Mouse (Mus musculus) megakaryocyte, embryonic 14.5 days (primary cell): ENCODE data around the gene Apc2.

Experiments
- FLI1 ChIP-seq: IDR thresholded peaks from 2 replicates; pipeline ENCODE4 v1.6.1; 2012; ENCODE audit warnings: low read length, inconsistent platforms, mixed read lengths
- GATA1 ChIP-seq: IDR thresholded peaks from 3 replicates; pipeline ENCODE4 v1.6.1; 2012; ENCODE audit warnings: mixed read lengths, low read length, inconsistent platforms, borderline replicate concordance

DNA sequence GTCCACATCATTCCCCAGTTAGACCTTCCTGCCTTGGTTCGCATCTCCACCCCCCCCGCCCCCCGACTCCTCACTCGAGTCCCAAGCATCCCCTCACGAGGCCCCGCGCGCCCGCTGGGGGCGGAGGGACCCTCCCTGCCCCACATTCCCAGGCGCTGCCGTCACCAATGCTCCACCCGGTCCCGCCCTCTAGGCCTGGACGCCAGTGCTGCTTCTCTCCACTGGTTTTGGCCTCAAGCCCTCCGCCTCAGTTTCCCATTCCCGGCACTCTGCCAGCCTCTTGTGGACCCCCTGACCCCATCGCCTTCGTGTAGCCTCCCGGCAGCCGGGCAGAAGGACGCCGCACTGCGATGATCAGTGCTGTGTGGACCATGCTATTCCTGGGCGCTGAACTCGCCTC, 53.2 kb downstream of the Apc2 start:
- TF ChIP-seq GATA1: no peak
- no peak for TF ChIP-seq FLI1
